Mouse (Mus musculus) thymus, adult 18-20 months (tissue): ENCODE data around the gene Mageb2.
"Not testable (repeated sequence)": the region's sequence is repeated elsewhere in the genome, so short reads cannot be mapped to it uniquely, and the experiment has no call there.

Source experiments
- DNase-seq, 2 experiments: peaks; one replicate each; pipeline ENCODE4 v3.0.0; 2022; ENCODE audit warnings: mixed read lengths in 2 of 2

Mageb2 gene

GRCm38 (mm10) chrX:91331390-91331789 lies at the start of gene Mageb2:
Mageb2 (plus strand) TSS chrX:91331690.
- DNase-seq = not testable (repeated sequence)

- not testable (repeated sequence) for DNase-seq
Observed at GRCm38 (mm10) chrX:91313256-91313655, 18.2 kb upstream of the Mageb2 start.
